Mouse (Mus musculus): ENCODE measurements around the gene Itga7.

- TF ChIP-seq POLR2A (IDR thresholded peaks at IDR 0.05; ENCODE audit: extremely low read depth, insufficient read depth, low read length) (no peak), CTCF (IDR thresholded peaks at IDR 0.05; ENCODE audit: extremely low read depth, insufficient read depth, low read length) (no peak)
These were observed 44.4 kb upstream of the Itga7 start for GRCm38 (mm10) chr10:128888941-128889827.

Measured in cortical plate, adult 2 months (tissue).